Mouse (Mus musculus) limb, embryonic 11.5 days (tissue): ENCODE results near the gene Atf7. TPM values are rescaled to one million over a fixed set of nuclear protein-coding genes. Genes with fewer than 3 reads are reported as not detected.
A peak's percentile ranks its signal among the peaks of the same experiment; 100 is the strongest.

Experiments used
- ATAC-seq: fragments of 200-750 bp; cut with Nextera tagmentation; 2 replicates; pipeline ENCODE4 v1.8.0; 2017; ENCODE audit warnings: low read depth; ENCODE audit not compliant: insufficient number of reproducible peaks, low FRiP score, low TSS enrichment
- DNase-seq: peaks from one replicate; pipeline ENCODE4 v3.0.0-alpha.2; 2015; ENCODE audit warnings: low spot score
- H3K27ac ChIP-seq: fragments of 300-500 bp; sonication (generic); replicated peaks from 2 replicates; pipeline ENCODE4 v1.5.1; 2014; ENCODE audit warnings: low read depth, mild to moderate bottlenecking, low read length
- H3K27me3 ChIP-seq: fragments of 300-500 bp; sonication (generic); 2 replicates; pipeline ENCODE4 v1.6.1; 2014; ENCODE audit warnings: mild to moderate bottlenecking, low read length, mixed read lengths; ENCODE audit not compliant: control insufficient read depth, insufficient read depth
- H3K36me3 ChIP-seq: fragments of 300-500 bp; sonication (generic); 2 replicates; pipeline ENCODE4 v1.6.1; 2014; ENCODE audit warnings: mild to moderate bottlenecking, low read length, moderate library complexity, mixed read lengths; ENCODE audit not compliant: control insufficient read depth, insufficient read depth
- H3K4me1 ChIP-seq: fragments of 300-500 bp; sonication (generic); 2 replicates; pipeline ENCODE4 v1.6.1; 2014; ENCODE audit warnings: low read length, mixed read lengths; ENCODE audit not compliant: control insufficient read depth, insufficient read depth
- H3K4me2 ChIP-seq: fragments of 300-500 bp; sonication (generic); 2 replicates; pipeline ENCODE4 v1.6.1; 2014; ENCODE audit warnings: low read depth, mild to moderate bottlenecking, moderate library complexity; ENCODE audit not compliant: severe bottlenecking
- H3K4me3 ChIP-seq: fragments of 300-500 bp; sonication (generic); 2 replicates; pipeline ENCODE4 v1.5.1; 2014; ENCODE audit warnings: low read depth, low read length
- H3K9ac ChIP-seq: fragments of 300-500 bp; sonication (generic); 2 replicates; pipeline ENCODE4 v1.6.1; 2014; ENCODE audit warnings: mild to moderate bottlenecking, low read length
- H3K9me3 ChIP-seq: fragments of 300-500 bp; sonication (generic); 2 replicates; pipeline ENCODE4 v1.6.1; 2016; ENCODE audit warnings: low read length; ENCODE audit not compliant: control insufficient read depth
- WGBS: fragments of 180-500 bp; shearing (Covaris S2); extraction: QIAGEN DNeasy Blood & Tissue Kit; methylation state at CpG from one replicate; pipeline ENCODE4 v1.1.7; 2014; 5-methylcytosine and 5-hydroxymethylcytosine counted together
- polyA plus RNA-seq: library from polyadenylated mRNA; unstranded; fragments of >200 nt; fragmentation: Nextera tagmentation; extraction: Ambion mirVana; gene quantifications from 2 replicates; pipeline ENCODE4 v1.2.1, GENCODE M21; 2014

Gene Atf7
- polyA plus RNA-seq, 1 experiment from 2014 or later, result 19.7 TPM

- H3K9ac ChIP-seq, result peak overlapping the region; percentile 85
- peak overlapping the region; percentile 63 for H3K4me2 ChIP-seq
- WGBS, result 71% methylated on average over 16 of the region's 17 CpGs
- DNase-seq, result no peak
- H3K27ac ChIP-seq, result peak overlapping the region; percentile 97; the same call in 1 of the 2 replicates
- no peak for ATAC-seq
- peak overlapping the region; percentile 66 for H3K4me3 ChIP-seq
- H3K36me3 ChIP-seq, result peaks cover 14% of the 10 kb centered on the region
- no peaks in the 10 kb centered on the region for H3K27me3 ChIP-seq
- H3K4me1 ChIP-seq, result peaks cover 3% of the 10 kb centered on the region; the same call in 1 of the 2 replicates
- no peaks in the 10 kb centered on the region for H3K9me3 ChIP-seq
These were observed 105.8 kb downstream of the Atf7 start for GRCm38 (mm10) chr15:102519211-102520141.

- Histone ChIP-seq H3K4me2 (peak overlapping the region; percentile 63), H3K9me3 (no peaks in the 10 kb centered on the region), H3K27me3 (no peaks in the 10 kb centered on the region), H3K4me1 (peaks cover 3% of the 10 kb centered on the region; the same call in 1 of the 2 replicates), H3K27ac (peak overlapping the region; percentile 97), H3K4me3 (peak overlapping the region; percentile 66), H3K36me3 (peaks cover 11% of the 10 kb centered on the region), H3K9ac (peak overlapping the region; percentile 85)
- DNase-seq, result no peak
- ATAC-seq, result no peak
- 21% methylated on average over 9 of the region's 9 CpGs for WGBS
These were observed 106.4 kb downstream of the Atf7 start for GRCm38 (mm10) chr15:102518859-102519201.

- ATAC-seq (peak; percentile 89), DNase-seq (peak; percentile 99)
- peaks cover 3% of the 10 kb centered on the region; the same call in 1 of the 2 replicates for H3K4me1 ChIP-seq
- peak within 1 kb of the TSS; percentile 97 for H3K27ac ChIP-seq
- no peaks in the 10 kb centered on the region for H3K27me3 ChIP-seq
- peaks cover 11% of the 10 kb centered on the region for H3K36me3 ChIP-seq
- H3K4me2 ChIP-seq, result peak within 1 kb of the TSS; percentile 63
- no peaks in the 10 kb centered on the region for H3K9me3 ChIP-seq
- H3K4me3 ChIP-seq, result peak within 1 kb of the TSS; percentile 66
- under 1% methylated on average over 60 of the region's 60 CpGs for WGBS
- H3K9ac ChIP-seq, result peak within 1 kb of the TSS; percentile 85
These were observed 107.0 kb downstream of the Atf7 start, which contains the start of gene Tarbp2 for GRCm38 (mm10) chr15:102517976-102518858. Tarbp2 (plus strand) TSS chr15:102518192.

- Histone ChIP-seq H3K4me3 (peak overlapping the region; percentile 66), H3K27me3 (no peaks in the 10 kb centered on the region), H3K4me1 (peaks cover 3% of the 10 kb centered on the region), H3K27ac (no peak overlapping the region), H3K36me3 (peaks cover 11% of the 10 kb centered on the region), H3K9ac (no peak overlapping the region), H3K4me2 (peak overlapping the region; percentile 53), H3K9me3 (no peaks in the 10 kb centered on the region)
- ATAC-seq, result no peak
- DNase-seq, result no peak
- under 1% methylated on average over 10 of the region's 10 CpGs for WGBS
These were observed 107.7 kb downstream of the Atf7 start for GRCm38 (mm10) chr15:102517631-102517975.

- Histone ChIP-seq H3K4me1 (peaks cover 10% of the 10 kb centered on the region), H3K27me3 (no peaks in the 10 kb centered on the region), H3K9ac (peak within 1 kb of the TSS; percentile 85), H3K9me3 (no peaks in the 10 kb centered on the region), H3K27ac (peak within 1 kb of the TSS; percentile 60; the same call in 1 of the 2 replicates), H3K4me2 (peak within 1 kb of the TSS; percentile 63), H3K4me3 (peak within 1 kb of the TSS; percentile 66), H3K36me3 (peaks cover 4% of the 10 kb centered on the region)
- ATAC-seq (0 out of 2 replicates have a peak, but pooled peaks have one; percentile 2), DNase-seq (peak; percentile 85)
- WGBS, result under 1% methylated on average over 41 of the region's 43 CpGs
These were observed 108.4 kb downstream of the Atf7 start, which contains the start of gene Map3k12 for GRCm38 (mm10) chr15:102516728-102517404. Map3k12 (minus strand) TSS chr15:102517064.

GRCm38 (mm10) chr15:102516293-102516692, 109.0 kb downstream of the Atf7 start:
- Histone ChIP-seq H3K9ac (peak overlapping the region; percentile 75), H3K27ac (peak overlapping the region; percentile 60; the same call in 1 of the 2 replicates), H3K36me3 (no peaks in the 10 kb centered on the region; the same call in 1 of the 2 replicates), H3K4me3 (peak overlapping the region; percentile 66), H3K4me1 (peaks cover 16% of the 10 kb centered on the region), H3K4me2 (peak overlapping the region; percentile 53), H3K27me3 (no peaks in the 10 kb centered on the region), H3K9me3 (no peaks in the 10 kb centered on the region)
- DNase-seq, result no peak
- 0% methylated on average over 12 of the region's 12 CpGs for WGBS
- ATAC-seq, result no peak

- H3K4me3 ChIP-seq, result peak overlapping the region; percentile 66
- no peaks in the 10 kb centered on the region; the same call in 1 of the 2 replicates for H3K36me3 ChIP-seq
- DNase-seq (no peak), ATAC-seq (no peak)
- no peaks in the 10 kb centered on the region for H3K9me3 ChIP-seq
- no peak overlapping the region for H3K27ac ChIP-seq
- WGBS, result 49% methylated on average over 4 of the region's 4 CpGs
- H3K4me2 ChIP-seq, result peak overlapping the region; percentile 53
- H3K27me3 ChIP-seq, result no peaks in the 10 kb centered on the region
- H3K9ac ChIP-seq, result no peak overlapping the region; the same call in 1 of the 2 replicates
- peaks cover 21% of the 10 kb centered on the region for H3K4me1 ChIP-seq
These were observed 109.5 kb downstream of the Atf7 start for GRCm38 (mm10) chr15:102515791-102516190.
